Mouse (Mus musculus) layer of hippocampus, adult 8-10 months (tissue): ENCODE results near the gene Myo1e. TPM values are rescaled to one million over a fixed set of nuclear protein-coding genes. Genes with fewer than 3 reads are reported as not detected.
"Not testable (repeated sequence)": the region's sequence is repeated elsewhere in the genome, so short reads cannot be mapped to it uniquely, and the experiment has no call there.

Experiments used
- DNase-seq, 2 experiments: peaks; one replicate each; pipeline ENCODE4 v3.0.0; 2022; ENCODE audit warnings: low spot score in 2 of 2
- total RNA-seq, 4 experiments: library from RNA; stranded (reverse); gene quantifications; 2 replicates each; pipeline ENCODE4 v1.2.4; 2022

Myo1e gene
- total RNA-seq, 4 experiments from 2014 or later: 8.6 to 30.0 (median 18.7) TPM

DNA sequence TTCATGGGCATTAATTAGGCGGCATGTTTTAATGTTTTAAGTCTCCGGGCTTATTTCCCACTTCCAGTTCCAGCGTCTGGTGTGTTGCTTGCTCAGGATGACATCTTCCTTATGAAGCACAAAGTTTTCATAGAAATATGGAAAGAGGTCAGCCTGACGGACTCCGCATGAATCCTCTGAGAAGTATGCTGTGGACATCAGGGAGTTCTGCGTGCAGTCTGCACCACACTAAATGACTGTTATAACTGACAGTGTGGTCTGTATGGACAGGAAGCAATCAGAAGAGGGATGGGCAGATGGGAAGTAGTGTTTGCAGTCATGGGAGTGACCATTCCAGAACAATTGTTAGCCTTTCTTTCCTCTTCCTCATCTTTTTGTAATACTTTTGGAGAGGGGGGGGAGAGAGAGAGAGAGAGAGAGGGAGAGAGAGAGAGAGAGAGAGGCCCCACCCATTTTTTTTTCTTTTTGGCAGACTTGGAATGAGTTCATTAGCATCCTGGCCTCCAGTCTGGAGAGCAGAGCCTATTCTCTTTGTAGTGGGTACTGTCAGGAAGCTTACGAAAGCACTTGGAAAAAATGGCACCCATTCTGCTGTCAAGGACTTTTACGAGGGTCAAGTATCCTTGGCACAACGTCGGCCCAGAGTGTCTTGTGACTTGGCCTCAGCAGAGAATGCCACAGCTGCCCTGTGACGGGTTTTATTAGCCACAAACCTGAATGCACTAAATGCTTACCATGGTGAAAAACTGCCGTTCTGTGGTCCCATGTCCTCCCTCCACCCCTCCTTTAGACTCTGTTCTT, 42.9 kb downstream of the Myo1e start:
- no peak for DNase-seq

DNA sequence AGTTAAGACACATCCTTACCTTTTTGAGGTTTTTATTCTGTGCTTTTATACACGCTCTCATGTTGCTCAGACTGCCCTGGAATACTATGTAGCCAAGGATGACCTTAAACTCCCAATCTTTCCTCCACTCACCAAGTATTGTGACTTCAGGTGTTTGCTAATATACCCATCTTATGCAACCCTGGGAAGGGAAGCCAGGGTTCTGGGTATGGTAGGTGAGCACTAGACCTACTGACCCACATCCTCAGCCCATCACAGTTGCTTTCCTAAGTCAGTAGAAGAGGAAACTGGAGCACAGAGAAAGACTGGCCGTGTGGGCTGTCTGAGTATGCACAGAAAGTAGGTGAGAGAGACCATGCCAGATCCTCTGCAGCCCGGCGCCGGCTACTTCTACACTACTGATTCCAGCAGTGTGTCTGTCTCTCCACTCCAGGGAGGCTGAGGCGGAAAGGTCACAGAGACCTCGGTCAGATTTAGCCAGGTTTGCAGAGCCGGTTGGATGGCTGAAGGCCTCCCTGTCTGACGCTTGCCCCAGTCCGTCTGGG, 44.4 kb downstream of the Myo1e start:
- DNase-seq: no peak

DNA sequence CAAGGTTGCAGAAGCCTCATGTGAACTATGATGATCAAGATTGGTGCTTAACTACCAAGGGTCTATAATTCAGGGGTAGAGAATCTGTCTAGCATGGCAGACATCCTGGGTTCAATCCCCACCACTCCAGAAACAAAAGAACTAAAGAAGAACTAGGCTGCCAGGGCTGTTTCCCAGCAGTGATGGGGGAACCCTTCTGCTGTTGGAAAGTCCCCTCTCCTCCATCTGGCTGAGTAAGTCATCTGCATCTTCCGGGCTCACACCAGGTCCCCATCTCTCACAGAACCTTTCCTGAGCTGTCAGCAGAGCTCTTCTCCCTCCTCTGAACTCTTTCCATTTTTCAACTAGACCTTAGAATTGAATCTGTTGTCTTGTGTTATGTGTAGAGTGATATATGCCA, 45.9 kb downstream of the Myo1e start:
- DNase-seq: no peak

DNA sequence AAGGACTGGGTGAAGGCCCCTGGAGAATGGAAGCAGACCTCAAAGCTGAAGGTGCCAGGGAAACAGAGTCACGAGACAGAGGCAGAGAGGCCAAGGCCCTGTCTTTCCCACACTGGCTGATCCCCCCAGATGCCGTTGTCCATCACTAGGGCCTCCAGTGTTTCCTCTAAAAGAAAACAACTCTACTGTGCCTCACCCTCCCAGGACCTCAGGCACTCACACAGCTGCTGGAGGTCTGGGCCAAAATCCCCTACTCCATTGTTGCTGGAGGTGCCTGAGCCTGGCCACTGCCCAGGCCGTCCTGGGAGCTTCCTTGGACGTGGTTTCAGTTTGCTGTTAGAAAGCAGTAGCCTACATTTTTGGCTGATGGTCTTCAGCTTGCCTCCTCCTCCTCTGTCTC, 47.9 kb downstream of the Myo1e start:
- no peak for DNase-seq

DNA sequence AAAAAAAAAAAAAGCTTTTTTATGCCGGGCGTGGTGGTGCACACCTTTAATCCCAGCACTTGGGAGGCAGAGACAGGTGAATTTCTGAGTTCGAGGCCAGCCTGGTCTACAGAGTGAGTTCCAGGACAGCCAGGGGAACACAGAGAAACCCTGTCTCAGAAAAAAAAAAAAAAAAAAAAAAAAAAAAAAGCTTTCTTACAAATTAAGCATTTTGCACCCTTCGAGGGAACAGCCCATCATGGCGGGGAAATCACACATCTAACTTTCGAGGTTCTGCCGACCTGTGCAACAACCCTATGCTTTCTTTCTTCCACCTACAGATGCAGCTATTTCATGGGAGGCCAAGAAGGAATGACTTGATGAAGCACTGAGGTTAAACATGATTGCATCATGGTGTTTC, 48.9 kb downstream of the Myo1e start:
- DNase-seq: not testable (repeated sequence)

DNA sequence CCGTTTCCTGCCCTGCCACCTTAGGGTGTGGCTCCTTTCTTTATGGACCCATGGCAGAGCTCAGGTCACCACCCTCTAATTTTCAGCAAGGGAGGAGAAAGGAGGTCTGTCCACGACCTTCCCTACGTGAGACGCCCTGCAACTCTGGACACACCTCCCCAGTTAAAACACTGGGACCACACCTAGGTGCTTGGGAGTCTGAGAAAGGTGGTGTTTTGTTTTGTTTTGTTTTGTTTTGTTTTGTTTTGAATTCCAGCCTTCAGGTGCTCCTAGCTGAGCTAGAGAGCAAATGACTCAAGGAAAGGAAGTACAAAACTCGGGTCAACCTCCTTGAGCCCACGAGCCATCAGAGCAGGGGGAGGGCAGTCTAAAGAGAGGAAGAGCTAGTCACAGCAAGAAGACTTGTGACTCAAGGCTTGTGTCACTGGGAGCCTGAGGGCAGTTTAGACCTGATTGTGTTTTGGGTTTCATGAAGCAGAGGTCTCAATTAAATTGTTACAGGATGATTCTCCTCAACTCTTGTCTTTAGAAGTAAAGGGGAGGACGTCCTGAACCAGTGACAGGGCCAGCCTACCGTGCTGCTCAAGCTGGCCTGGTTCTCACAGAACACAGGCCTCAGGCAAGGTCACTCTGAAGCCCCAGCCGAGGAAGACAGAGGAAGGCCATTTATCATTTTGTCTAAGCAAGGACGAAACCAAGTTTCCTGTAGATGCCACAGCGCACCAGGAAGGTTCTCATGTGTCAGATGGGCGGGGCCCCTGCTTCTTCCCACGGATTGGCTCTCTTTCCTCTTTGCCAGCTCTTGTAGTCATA, 50.3 kb downstream of the Myo1e start:
- DNase-seq: no peak

DNA sequence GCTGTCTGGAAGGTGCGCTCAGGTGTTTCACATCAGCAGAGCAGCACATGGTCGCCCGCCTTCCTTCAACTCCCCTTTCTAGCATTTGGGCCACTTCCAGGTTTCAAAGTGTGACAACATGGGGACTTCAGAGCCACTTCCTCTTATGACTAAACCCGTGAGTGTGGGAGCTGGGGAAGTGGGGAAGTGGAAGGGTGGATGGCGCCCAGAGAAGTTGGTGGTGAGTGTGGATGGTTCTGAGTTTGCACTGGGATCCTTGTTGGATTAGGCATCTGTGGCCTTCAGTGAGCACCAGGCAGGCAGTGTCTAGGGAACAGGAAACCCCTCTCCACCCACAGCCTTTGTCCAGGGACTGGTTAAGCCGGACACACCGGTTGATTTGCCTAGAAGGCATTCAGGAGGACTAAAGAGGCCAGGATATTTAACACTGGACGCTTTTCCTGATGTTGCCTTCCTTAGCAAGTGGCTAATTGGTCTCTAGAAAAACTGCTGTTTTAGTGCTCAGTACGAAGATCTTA, 53.2 kb downstream of the Myo1e start:
- no peak for DNase-seq

DNA sequence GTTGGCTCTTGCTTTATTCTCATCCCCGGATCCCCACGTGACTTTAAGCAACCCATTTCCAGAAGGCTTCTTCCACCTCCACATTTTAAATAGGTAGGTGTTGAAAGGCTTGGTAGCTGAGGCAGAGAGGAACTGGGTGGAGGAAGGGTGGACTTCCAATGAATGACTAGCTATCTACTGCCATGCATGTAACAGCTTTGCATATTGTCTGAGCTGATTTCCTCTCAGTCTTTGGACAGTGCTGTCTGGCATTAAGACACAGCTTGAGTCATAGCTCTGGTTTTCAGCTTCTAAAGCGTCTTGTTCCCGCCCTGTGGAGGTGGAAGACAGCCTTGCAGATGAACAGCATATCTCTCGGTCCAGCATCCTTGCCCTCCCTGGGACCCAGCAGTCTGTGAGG, 54.5 kb downstream of the Myo1e start:
- DNase-seq: no peak

DNA sequence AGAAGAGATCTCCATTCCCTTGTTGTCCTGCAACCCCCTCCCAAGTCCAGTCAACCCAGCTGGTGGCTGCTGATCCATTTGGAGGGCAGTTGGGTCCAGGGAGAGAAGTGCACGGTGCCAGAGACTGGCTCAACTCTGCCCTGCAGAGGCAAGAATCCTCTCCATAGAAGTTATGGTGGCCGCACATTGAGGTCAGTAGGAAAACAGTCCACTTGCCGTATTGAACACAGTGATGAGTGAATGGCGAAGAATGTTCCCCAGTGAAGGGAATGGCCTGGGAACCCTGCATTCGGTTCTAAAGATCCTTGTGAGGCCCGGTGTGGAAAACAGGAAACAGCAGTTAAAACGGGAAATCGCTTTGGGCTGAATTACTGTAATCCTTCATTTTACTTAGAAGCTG, 56.0 kb downstream of the Myo1e start:
- DNase-seq: no peak

DNA sequence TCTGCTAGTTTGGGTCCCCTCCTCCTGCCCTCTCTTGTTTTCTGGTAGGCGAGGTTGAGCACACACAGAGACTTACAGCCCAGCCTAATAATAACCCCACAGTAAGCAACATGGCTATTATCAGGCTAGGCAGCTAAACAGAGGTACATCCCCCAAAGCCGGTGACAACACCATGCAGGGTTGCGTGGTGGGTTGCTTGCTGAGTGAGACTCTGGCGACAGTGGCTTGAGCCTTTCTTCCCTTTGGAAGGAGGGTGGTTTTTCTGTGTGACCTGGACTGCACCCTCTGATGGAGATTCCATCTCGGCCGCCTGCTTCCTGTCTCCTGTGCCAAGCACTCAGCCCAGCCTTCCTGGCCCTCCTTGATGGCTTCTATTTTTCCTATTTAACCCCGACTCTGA, 56.6 kb downstream of the Myo1e start:
- no peak for DNase-seq

DNA sequence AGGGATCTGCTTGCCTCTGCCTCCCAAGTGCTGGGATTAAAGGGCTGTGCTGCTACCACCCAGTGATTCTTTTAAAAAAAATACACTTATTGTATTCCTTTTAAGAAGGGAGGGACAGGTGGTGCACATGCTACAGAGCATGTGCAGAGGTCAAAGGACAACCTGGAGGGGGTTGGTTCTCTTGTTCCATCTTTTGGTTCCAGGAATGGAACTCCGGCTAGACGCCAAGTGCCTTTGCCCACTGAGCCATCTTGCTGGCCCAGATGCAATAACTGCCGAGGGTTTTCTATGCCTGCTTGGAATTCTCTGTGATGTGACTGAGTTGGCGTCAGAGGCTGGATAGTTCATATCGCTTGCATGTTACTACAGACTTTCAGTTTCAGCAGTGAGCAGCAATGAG, 58.4 kb downstream of the Myo1e start:
- no peak for DNase-seq

DNA sequence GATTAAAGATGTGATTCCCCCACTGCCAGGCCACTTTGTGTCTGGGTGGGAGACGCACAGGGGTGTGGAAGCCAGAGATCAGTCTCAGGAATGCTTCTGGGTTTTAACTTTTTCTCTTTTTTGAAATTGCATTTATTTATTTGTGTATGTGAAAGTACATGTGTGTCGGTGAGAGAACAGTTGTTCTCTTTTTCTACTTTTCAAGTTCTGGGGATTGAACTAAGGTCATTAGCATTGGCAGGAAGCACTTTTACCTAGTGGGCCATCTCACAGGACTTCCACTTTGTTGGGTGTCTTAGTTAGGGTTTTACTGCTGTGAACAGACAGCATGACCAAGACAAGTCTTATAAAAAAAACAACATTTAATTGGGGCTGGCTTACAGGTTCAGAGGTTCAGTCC, 59.0 kb downstream of the Myo1e start:
- no peak for DNase-seq

DNA sequence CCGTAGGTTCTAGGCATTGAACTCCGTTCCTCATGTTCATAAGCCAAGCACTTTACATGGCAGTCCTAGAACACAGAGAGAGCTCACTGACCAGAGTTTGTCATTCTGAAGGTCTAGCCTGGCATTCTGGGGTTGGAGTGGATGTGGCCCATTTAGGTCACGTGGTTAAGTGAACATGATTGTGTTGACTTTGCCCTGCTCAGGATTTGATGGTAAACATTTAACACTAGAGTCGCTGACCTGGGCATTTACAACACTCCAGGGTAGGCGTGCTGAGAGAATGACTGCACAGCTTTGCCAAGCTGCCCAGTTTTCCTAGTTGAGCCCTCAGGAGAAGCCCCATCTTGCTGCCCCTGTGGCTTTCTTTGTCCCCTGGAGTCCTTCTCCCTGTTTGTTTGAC, 60.0 kb downstream of the Myo1e start:
- no peak for DNase-seq

DNA sequence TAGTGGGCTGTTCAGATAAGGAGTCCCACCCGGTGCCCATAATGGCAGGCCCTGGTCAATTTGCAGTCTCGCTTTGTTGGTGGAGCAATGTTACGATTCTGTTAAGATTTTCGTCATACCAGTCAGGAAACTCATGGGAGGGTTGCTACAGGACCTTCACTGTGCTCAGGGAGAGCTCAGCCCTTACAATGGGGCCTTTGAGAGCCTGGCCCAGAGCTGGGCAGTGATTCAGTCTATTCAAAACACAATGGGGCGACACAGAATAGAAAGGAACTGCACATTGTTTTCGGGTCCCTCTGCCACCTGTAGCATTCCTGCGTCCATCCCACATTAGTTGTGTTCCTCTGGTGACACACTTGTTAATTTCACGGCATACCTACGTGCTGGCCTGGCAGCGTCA, 62.2 kb downstream of the Myo1e start:
- peak in 1 of 2 experiments; percentile 39 for DNase-seq

DNA sequence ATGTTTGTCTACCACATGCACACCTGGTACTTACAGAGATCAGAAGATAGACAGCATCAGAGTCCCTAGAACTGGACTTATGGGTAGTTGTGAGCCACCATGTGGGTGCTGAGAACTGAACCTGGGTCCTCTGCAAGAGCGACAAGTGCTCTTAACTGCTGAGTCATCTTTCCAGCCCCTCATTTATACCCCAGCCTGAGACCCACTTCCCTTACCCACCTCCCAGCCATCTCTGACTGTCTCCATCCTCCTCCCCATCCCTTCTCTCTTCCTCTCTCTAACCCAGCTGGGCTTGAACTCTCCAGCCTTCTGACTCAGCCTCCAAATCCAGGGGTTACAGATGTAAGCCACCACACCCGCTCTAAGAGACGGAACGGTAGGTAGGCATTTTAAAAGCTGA, 63.3 kb downstream of the Myo1e start:
- no peak for DNase-seq

DNA sequence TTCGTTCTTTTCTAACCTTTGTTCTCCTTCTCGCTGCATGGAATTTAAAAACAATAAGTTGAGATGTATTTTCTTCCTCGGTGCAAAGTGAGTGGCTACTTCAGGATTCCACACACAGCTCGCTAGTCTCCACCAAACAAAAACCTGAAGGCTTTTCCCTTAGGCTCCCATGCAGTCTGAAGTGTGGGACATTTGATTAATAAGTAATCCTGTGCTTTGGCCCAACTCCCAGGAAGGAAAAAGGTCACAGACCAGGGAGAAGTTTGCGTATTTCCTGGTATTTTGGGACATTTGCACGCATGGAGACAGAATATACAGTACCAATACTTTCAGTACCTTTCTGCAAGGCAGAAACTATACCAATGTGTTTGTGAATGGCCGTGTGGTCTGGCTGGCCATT, 64.0 kb downstream of the Myo1e start:
- no peak for DNase-seq

DNA sequence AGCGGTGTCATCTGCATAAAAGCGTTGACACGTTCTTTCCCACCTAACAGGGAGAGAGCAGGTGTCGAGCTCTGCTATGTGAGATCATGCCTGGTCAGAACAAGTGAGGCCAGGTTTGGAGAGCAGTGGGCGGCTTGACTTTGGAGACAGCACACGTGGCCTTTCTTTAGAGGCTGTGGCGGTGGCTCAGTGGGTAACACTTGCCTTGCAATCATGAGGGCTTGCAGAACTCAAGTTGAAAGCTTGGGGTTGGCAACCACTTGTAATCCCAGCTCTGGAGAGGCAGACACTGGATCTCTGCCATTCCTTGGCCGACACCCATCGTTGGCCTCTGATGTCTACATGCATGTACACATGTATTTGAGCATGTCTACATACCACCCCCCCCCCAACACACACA, 64.5 kb downstream of the Myo1e start:
- DNase-seq: no peak

DNA sequence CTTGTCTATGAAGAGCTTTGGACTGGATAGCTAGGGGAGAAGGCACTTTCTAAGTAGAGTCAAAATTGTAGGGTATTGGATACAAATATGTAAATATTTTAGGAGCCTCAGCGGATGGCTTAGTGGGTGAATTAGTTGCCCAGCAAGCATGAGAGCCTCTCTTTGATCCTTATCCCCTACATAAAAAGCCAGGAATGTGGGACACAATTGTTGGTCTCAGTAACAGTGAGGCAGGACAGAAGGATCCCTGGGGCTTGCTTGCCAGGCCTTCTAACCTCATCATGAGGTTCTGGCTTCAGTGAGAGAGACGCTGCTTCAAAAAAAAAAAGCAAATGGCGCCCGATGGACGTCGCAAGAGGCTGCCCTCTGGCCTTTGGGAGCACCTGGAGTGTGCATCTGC, 66.9 kb downstream of the Myo1e start:
- no peak for DNase-seq

DNA sequence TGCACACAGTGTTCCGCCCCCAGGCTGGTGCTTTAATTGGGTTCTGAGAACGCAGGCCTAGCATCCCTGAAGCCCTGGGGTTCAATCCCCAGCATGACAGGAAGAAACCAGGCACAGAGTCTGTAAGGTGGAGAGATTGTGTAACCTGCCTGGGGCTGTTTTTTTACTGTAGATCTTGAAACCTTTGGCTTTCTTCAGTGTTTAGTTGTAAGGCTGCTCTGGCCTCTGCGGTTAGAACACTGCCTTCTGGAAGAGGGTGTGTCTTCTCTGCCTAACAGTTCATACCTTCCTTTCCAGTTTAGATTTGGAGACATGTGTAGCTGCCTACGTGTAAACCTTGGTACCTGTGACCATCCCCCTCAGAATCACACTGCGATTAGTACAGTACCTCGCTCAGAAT, 67.3 kb downstream of the Myo1e start:
- no peak for DNase-seq

DNA sequence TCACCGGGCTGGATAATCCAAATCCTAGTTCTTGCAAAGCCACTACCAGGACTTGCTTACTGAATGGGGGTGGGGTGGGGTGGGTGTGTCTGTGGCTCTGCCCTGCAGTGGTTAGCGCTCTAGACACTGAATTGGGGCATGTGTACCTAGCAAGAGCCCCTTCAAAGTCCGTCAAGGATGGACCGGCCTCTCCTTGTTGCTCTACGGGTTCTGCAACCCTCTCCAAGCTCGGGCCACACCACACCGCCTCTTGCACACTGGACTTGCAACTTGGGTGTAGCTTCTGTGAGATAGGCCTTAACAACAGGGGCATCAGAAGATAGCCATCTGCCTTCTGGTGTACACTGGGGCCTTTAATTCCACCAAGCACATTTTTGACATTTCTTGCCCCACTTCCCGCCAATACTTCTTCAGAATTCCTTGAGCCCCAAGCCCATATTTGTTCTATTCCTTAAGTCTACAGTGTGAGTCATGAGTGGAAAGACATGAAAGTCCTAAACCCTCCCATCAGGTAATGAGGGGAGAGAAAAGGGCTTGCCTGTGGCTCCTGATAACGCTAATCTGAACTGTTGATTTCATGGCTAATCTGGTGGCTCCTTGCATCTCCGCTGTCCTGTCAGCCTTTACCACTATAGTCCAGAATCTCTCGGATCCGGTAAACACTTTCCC, 67.9 kb downstream of the Myo1e start:
- DNase-seq: no peak

DNA sequence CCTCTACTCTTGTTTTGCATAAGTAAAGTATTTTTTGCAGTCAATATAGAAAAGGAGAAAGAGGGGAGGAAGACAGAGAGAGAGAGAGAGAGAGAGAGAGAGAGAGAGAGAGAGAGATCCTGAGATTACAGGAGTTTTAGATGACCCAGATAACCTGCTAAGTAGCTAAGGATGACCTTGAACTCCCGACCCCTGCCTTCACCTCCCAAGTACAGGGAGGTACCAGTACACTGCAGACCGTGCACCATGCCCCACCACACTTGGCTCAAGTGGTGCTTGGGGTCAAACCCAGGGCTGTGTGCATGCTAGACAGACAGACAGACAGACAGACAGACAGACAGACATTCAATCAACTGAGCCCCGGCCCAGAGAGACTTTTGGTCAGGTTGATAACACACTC, 69.9 kb downstream of the Myo1e start:
- no peak for DNase-seq

DNA sequence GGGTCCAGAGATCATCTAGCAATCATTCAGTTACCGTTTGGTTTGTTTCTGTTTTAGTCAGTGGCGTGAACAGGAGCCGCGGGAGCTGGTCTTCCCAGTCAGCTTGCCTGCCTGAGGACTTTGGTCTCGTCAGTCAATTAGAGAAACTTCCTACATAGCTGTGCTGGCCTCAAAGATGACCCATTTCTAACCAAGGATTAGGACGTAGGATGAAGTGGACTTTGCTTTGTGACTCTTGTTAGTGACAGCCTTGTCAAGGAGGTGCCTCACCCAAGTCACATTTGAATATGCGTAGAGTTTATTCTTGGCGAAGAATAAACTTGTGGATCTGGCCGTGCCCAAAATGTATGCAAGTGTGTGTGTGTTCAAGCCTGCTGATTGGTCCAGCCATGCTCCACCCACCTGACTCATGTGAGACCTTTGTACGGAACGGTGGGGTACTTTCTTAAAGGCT, 70.4 kb downstream of the Myo1e start:
- DNase-seq: no peak
